Mouse (Mus musculus): Measurements from ENCODE around the gene Atxn7l1.

The Atxn7l1 gene

DNA sequence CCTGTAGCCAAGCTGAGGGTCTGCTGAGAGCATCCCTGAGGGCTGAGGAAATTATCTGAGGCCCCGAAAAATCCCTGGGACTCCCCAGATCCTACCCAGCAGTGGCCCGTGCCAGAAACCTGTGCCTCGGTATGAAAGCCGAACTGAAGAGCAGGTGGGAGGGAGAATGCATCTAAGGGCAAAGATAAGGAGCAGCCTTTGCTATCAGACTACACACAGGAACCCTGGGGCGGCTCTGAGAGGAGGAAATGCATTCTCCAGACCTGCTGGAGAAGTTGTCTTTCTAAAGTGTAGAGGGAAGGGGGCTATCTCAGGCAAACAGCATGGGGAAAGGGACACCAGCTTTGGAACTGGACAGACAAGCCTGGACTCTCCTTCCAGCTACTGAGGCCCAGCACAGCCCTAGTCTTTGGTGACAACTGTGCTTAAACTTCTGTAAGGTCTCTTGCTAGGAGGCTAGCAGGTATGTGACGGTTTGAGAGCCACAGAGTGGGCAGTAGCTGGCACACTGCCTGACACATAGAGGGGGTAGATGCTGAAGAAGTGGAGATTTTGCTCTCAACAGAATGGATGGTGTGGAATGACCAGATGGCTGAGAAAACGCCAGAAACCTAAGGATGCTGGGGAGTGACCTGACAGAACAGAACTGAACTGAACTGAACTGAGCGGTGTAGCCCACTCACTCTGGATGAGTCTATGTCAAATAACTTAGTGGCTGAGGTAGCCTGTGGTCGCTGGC is 170.5 kb downstream of the Atxn7l1 start:
- DNase-seq (ENCODE audit: low read depth, low spot score) = no peak

DNA sequence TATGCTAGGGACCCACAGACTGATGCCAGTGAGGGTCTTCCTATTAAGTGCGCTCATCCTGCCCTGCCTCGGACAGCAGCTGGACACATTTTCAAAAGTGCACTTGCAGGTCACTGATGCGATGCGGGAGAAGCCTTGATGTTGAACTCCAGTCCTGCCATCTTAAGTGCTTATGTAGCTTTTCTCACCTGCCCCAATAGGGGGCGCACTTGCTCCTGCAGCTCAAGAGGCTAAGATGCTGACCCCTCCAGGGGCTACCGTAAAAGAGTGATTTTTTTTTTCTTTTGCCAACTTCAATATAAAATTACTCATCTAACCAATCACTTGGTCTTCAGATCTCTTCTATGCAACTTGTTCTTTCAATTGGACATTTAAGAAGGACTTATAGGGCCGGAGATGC is 175.1 kb downstream of the Atxn7l1 start:
- DNase-seq (ENCODE audit: low read depth, low spot score) = peak; percentile 52

DNA sequence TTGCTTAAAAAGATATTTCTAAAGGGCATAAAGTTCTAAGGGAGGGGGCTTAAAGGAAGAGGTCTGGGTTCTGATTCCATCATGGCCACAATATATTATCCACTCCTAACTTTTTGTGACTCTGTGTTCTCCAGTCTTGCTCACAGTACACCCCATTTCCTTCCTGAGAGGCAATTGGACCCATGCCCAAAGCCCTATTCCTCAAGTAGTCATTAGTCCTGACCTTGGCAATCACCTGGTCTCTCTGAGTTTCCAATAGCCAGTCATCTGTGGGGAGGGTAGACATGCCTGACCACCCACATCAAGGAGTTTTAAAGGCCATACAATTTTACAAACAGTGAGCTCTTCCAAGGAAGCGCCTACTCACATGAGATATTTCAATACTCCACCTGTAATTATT is 176.3 kb downstream of the Atxn7l1 start:
- no peak for DNase-seq (ENCODE audit: low read depth, low spot score)

DNA sequence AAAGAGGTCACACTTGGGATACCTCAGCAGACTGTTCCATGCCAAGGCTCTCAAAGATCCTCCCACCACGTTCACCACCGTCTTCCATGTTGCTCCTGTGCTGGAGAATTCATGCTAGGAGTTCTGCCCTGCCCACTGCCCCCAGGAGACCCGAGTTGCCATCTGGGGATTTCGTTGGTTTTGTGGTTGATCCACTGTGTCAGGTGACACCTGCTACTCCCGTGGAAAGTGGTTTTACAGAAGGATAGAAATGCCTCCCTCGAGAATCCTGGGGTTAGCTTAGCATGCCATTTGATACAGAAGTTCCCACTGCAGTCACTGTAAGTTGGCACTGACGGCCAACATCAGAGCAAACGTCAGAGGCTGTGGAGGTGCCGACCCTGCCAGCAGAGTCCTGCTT is 177.9 kb downstream of the Atxn7l1 start:
- no peak for DNase-seq (ENCODE audit: low read depth, low spot score)

DNA sequence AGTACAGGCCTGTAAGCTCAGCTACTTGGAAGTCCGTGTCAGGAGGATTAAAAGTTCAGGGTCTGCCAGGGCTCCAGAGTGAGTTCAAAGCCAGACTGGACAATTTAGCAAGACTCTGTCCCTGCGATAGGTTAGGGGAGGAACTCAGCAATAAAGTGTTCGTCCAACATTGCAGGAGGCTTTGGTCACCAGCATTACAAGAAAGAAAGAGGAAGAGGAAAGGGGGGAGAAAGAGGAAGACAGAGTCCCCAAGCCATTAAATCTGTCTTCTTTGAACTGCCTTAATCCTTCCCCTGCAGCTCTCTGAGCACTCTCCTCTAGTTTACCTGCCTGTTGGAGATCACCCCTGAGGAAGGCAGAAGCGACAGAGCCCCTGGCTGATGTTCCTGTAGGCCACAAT is 184.6 kb downstream of the Atxn7l1 start:
- peak; percentile 17 for DNase-seq (ENCODE audit: low read depth, low spot score)

DNA sequence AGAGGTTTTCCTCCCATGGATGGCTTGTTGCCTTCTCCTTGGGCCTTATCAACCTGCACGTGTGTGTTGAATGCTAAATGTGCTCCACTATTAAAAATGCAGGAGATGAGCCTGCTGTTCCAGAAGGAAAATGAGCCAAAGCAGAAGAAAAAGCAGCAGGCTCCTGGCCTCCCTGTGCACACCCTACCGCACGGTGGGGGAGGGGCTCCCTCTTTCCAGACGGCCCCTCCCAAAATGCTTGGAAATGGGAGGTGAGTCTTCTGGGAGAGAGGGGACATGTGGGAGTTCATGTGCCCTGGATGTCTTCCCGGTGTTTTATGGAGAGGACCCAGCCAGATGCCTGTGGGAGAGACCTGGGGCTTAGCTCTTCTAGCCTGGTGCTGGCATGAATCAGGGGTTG is 185.3 kb downstream of the Atxn7l1 start:
- DNase-seq (ENCODE audit: low read depth, low spot score) = no peak

DNA sequence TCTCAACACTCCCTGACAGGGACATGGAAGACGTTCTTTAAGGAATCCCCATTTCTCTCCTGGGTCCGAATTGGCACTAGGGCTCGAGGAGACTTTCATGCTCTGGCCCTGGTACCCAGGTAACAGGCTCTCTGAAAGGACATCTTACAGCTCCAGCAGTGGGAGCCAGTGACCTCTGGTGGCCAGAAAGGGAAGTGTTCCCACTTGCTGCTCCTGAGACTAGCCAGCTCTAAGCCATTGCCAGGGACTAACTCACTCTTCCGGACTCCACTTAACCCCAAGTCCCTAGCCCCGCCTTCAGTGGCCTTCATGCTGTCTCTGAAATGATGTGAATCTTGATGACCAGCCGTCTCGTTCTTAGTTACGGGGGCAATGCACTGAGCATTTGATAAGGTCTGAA is 186.4 kb downstream of the Atxn7l1 start:
- DNase-seq (ENCODE audit: low read depth, low spot score) = peak; percentile 75

DNA sequence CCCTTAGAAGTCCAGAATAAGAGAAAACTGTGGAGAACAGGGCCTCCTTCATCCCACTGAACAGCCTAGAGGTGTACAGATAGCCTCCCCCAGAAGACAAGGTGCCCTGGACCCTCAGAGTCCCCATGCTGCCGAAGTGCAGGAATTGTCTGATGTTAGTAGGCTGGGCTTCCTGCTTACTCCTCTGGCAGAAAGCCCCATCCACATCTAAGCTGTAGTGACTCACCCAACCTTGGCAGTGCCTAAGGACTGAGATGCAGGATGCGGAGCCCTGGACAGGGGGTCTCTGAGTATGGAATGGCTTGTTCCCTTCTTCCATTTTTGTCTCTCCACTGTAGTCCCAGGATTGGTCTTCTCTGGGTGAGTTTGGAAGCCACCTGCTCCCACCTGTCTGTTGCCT is 187.0 kb downstream of the Atxn7l1 start:
- DNase-seq (ENCODE audit: low read depth, low spot score) = no peak

DNA sequence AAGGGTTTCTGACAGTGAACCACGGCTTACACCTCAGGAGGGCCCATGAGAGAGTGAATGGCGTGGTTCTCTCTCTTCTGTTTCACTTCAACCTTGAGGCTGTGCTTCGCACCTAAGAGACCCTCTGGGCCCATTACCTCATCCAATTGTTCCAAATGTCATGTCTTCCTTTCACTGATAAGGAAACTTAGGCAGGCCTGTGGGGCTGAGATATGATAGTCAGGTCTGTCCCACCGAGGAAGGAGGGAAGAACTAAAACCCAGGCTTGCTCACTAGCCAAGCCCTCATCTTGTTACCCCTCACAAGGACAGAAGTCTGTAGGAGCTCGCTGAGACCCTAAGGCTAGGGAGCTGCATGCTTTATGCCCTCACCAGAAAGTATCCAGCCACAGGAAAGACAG is 187.5 kb downstream of the Atxn7l1 start:
- no peak for DNase-seq (ENCODE audit: low read depth, low spot score)

DNA sequence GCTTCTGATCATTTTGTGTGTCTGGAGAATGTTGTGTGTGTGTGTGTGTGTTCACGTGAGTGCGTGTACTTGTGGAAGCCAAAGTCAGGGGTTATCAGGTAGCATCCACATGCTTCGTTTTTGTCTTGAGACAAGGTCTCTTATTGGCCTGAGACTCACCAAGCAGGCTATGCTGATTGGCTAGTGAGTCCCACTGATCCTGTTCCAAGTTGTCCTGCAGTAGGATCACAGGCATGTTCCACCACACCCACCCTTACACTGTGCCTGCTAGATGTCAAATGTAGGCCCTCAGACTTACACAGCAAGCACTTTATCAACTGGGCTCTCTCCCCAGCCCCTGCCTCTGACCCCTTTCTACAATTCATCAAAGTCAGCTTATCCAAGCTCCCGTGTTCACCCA is 187.9 kb downstream of the Atxn7l1 start:
- DNase-seq (ENCODE audit: low read depth, low spot score) = no peak

DNA sequence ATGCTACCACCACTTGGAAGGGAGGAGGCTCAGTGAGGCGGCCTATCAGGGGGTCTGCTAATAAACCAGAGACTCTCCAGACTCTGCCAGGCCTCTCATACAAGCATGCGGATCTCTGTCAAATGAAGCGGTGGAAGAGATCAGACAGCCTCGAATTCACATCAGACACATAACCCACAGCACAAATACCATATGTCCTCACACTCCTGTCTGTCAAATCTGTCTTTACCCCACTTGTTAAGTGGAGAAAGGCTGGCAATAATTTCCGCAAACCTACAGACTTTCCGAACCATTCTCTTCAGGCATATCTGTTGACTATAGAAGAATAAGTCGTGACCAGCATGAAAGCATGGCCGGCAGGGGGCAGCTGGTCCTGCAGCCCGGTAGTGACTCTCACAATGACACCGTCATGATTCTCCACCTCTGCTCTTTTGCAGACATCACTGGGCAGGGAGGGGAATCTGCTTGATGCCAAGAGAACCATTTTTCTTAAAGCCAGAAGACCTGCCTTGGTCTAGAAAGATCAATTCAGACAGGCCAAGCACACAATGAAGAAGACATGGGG is 189.2 kb downstream of the Atxn7l1 start:
- no peak for DNase-seq (ENCODE audit: low read depth, low spot score)

DNA sequence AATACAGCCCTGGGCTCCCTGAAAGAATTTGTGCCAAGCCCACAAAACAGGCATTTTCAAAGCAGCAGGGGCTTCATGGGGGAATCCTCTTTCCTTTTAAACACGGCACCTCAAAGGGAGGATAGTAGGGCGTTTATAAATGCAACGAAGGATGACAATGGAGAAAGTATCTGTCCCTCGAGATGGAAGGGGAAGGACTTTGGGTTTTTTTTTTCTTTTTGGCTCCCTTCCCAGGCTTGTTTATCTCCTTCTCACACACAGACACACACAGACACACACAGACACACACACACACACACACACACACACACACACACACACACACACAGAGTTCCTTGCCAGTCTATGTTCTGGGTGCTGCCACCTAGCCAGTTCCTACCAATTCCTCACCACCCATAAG is 189.8 kb downstream of the Atxn7l1 start:
- DNase-seq (ENCODE audit: low read depth, low spot score) = no peak

DNA sequence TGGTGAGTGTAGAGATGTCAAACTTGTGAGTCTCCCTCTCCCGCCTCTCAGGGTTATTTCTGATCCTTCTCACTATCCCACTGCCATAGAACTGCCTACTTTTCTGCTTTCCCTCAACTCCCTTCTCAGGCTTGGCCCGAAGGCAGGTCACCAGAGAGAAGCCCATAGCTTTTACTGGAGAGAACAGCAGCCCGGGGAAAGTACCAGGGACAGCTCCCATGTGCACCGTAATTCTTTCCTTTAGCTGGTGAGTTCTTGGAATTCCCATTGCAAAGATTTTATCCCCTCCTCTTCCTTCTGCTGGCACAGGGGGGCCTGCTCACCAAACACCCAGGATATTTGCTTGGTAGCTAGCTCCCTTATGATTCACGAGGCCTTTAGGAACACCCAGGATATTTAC is 190.7 kb downstream of the Atxn7l1 start:
- DNase-seq (ENCODE audit: low read depth, low spot score) = no peak

DNA sequence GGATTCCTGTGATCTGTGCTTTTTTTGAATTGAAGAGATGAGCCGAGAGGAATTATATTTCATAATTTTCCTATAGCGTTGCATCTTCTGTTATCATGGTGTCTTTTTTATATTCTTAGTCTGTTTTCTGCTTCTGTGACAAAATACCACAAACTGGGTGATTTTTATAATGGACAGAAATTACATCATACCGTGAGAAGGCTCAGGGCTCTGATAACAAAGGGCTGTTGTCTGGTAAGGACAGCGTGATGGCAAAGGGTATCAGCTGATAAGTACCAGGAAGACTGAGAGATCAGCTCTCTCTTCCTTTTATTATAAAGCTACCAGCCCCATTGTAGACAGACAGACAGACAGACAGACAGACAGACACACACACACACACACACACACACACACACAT is 192.3 kb downstream of the Atxn7l1 start:
- DNase-seq (ENCODE audit: low read depth, low spot score) = no peak

DNA sequence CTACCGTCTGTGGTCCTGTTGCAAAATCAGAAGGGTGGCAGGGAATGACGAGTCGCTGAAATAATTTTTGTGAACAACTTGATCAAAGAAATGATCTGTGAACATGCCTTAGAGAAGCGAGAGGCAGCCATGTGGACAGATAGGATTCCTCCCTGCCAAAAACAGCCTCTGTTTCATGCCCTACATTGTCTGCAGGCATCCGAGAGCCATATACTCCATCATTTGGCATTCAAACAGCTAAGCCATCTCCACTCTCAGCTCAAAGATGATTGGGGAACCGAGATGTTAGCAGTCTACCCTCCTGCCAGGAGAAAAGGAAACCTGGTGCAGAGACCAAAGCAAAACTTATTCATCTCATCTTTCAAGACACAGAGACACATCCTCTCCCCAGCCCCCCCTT is 193.2 kb downstream of the Atxn7l1 start:
- DNase-seq (ENCODE audit: low read depth, low spot score) = no peak

DNA sequence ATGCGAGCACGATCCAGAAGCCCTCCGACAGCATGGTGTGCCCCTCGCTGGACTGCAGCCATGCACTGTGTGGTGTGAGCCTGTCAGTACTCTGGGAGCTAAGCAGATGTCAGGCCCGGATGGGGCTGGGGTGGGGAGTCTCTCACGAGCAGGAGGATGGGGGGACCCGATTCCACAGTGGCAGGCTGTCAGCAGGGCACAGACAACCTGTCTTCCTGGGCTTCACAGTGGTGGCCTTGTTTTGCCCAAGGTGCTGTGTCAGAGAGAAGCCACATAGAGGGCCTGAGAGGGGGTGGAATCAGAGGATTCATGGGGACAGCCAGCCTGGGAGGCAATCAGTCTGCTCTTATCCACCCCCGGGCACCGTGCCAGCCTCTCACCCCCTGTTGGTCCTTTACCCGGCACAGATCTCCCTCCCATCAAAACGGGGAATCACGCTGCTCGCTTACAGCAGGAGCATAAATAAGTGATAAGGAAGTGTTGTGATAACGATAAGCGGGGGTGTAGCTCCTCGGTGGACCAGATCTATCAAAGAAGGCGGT is 193.9 kb downstream of the Atxn7l1 start:
- DNase-seq (ENCODE audit: low read depth, low spot score) = no peak

DNA sequence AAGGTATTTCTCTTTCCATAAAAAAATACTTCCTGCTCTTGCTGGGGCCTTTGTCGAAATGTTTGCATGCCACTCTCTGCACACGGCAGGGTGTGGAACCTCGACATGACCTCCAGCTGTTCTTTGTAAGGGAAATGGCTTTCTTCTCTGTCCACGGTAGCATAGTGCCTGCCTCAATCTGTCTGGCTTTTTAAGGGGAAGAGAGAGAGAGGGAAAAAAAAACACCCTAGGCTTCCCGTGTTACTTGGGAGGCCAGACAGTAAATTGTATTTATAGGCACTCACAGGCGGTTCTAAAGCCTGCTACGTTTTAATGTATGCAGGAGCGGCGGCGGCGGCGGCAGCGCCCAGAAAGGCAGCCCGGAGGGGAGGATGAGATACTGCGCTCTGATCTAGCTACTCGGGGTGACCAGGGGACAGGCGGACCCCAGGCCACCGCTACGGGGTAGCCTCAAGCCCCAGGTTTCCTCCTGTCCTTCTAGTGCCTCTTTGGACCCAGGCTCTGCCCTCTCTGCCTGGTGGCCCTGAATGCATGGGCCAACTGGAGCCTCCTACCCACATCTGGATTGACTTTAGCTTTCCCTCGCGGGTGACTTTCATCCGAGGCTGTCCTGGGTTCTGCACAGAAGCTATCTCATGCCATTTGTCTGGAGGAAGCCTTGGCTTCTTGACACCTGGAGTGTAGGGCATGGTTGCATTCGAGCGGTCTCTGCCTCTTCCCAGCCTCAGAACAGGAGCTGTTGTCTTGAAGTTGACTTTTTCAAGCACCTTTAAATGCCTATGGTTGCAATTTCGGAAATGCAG is 197.7 kb downstream of the Atxn7l1 start:
- DNase-seq (ENCODE audit: low read depth, low spot score) = no peak

DNA sequence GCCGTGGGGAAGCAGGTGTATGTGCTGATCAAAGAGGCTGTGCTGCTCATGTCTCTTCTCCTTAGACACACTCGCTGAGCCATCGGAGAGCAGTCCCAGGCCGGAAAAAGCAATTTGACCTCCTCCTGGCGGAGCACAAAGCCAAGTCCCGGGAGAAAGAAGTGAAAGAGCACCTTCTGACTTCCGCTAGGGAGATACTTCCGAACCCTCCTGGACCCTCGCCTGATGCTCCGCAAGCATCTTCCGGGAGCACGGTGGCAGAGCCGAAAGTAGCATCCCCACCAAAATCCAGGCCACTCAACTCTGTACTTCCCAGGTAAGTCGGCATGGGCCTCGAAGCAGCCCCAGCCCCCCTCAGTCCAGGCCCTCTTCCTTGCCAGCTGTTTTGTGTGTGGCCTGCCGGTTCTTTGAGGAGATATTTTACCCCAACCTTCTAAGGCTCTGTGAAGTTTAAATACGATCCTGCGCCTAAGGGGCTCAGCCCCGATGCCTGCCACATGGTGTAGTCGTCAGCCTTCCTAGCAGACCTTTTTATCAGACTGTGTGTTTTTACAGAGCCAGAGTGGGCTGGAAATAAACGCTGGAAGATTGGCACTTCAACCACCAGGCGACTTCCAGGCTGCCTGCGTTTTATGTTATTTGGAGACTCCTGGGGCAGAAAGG is 198.4 kb downstream of the Atxn7l1 start:
- DNase-seq (ENCODE audit: low read depth, low spot score) = no peak

DNA sequence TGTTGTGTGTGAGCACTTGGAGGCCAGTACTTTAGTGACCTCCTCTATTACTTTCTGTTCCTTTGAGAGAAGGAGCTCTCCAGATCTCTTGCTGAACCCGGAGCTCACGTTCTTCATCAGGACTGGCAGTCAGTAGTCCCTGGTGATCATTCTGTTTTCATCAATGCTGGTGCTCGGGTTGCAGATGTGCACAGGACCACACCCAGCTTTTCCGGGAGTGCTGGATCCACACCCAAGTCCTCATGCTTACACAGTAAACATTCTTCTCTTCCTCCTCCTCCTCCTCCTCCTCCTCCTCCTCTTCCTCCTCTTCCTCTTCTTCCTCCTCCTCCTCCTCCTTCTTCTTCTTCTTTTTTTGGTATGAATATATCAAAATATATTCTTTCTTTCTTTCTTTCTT is 205.2 kb downstream of the Atxn7l1 start:
- DNase-seq (ENCODE audit: low read depth, low spot score) = no peak

DNA sequence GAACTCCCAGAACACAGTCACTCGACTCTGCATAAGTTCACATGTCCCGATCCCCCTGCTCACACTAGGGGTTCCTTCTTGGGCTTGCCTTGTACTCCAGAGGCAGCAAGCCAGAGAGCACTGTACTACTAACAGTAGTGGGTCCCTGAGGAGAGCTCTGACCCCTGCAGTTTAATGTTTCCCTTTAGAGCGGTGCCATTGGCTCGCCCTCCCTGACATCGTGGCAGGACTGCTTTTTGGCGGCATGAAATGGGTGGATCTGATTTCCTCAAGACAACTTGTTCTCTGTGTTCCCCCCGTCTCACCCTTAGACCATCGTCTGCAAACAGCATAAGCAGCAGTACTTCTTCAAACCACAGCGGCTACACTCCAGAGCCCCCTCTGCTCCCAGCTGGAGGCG is 210.9 kb downstream of the Atxn7l1 start:
- no peak for DNase-seq (ENCODE audit: low read depth, low spot score)

DNA sequence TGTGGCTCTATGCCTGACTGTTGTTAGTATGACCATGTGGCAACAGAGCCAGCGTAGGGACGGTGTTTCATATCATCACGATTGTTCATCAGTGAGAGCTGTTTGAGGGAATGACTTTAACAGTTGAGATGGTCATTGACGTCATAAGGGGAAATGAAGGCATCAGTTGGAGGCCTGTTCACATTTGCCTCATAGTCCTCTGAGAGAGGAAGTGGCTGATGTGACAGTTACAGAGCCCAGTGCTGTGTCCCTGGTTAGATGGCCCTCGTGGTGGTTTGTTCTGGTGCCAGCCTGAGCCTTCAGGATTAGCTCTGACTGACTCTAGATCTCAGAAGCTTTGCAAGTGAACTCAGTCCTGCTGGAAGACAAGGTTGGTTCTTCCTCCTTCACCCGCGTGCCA is 211.7 kb downstream of the Atxn7l1 start:
- DNase-seq (ENCODE audit: low read depth, low spot score) = no peak

DNA sequence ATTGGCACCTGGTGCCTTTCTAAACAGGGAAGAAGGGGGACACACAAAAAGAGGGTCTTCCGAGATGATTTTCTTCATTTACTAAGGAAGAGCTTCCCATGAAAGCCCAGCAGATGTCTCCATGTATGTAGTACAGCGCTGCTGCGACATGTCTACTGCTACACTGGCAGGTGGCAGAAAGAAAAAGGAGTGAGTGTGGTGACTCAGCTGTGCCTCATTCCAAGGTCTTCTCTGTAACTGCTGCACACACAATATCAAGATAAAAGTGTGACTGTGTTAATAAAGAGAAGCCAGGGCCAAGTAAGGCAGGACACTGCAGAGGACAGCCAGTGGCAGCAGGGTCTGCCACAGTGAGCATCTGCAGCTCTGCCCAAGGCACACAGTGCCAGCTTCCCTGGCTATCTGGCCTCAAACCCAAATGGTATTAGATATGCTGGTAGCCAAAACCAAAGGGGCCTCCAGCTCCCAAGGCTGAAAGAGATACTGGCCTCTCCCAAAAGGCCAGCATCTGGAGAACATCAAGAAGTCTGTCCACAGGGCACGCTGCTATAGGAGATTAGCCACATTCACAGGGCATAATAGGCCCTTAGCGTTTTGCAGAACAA is 212.5 kb downstream of the Atxn7l1 start:
- no peak for DNase-seq (ENCODE audit: low read depth, low spot score)
